Mouse (Mus musculus): ENCODE data around the gene Hnrnpa1. TPM values are rescaled to one million over a fixed set of nuclear protein-coding genes. Genes with fewer than 3 reads are reported as not detected.

Hnrnpa1 gene
- polyA plus RNA-seq, 1 experiment = 1,787 TPM

DNA sequence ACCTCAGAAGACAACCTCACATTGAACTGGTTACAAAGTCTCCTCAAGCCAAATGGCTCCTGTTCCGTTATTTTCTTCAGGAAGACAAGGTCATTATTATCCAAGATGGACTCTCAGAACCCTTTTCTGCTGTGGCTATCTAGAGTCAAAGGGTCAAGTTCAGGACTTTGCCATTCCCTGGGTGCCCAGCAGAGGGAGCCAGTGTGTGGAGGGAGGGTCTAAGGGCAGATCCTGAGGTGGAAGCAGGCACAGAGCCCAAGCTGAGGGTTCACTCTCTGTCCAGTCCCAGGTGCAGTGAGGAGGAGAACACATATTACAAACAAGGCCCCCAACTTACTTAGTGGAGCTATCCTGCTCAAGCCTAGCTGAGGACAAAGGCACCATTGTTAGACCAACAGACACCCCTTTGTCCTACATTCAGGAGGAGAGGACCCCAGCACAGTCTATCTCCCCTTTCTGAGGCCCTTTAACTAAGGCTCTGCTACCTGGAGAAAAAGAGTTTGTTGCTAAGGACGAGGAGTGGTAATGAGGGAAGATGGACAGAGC lies 10.0 kb downstream of the Hnrnpa1 start:
- Histone ChIP-seq H3K27me3 (ENCODE audit: control insufficient read depth, insufficient read depth, low read length, poor library complexity, severe bottlenecking) (no peaks in the 10 kb centered on the region), H3K36me3 (ENCODE audit: control insufficient read depth, insufficient read depth, low read length, poor library complexity, severe bottlenecking) (peaks cover 28% of the 10 kb centered on the region), H3K4me1 (ENCODE audit: control insufficient read depth, insufficient read depth, low read length) (no peaks in the 10 kb centered on the region), H3K9ac (ENCODE audit: low read depth, poor library complexity, severe bottlenecking) (no peak overlapping the region), H3K9me3 (replicated peaks; ENCODE audit: control insufficient read depth, insufficient read depth, low read length, poor library complexity, severe bottlenecking) (no peaks in the 10 kb centered on the region), H3K27ac (ENCODE audit: insufficient read depth, low read length) (no peak overlapping the region), H3K4me3 (ENCODE audit: low read depth, low read length) (no peak overlapping the region)
- no peak for TF ChIP-seq POLR2A (IDR thresholded peaks at IDR 0.05; ENCODE audit: insufficient read depth, low read length)
- no peak for TF ChIP-seq EP300 (IDR thresholded peaks at IDR 0.05; ENCODE audit: insufficient read depth, low read depth, low read length)
- TF ChIP-seq CTCF (IDR thresholded peaks at IDR 0.05; ENCODE audit: low read depth, low read length) = peak; percentile 90

DNA sequence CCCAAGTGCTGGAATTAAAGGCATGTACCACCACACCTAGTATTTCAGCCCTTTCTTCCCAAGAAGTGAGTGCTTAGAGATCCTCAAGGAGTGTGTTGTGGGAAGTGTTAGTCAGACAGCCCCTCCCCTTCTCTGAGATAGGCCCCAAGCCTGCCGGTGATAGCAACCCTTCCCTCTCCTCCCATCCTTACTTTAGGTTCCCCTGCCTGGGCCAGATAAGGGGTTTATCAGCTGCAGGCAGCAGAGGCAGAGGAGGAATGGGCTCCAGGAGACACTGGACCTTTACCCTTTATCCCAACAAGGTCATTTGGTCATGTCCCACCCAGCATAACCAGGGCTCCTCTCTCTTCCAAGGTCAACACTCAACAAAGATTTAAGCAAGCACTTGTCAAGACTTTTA lies 11.4 kb downstream of the Hnrnpa1 start:
- Histone ChIP-seq H3K9me3 (replicated peaks; ENCODE audit: control insufficient read depth, insufficient read depth, low read length, poor library complexity, severe bottlenecking) (no peaks in the 10 kb centered on the region), H3K4me3 (ENCODE audit: low read depth, low read length) (no peak overlapping the region), H3K9ac (ENCODE audit: low read depth, poor library complexity, severe bottlenecking) (no peak overlapping the region), H3K27ac (ENCODE audit: insufficient read depth, low read length) (no peak overlapping the region), H3K36me3 (ENCODE audit: control insufficient read depth, insufficient read depth, low read length, poor library complexity, severe bottlenecking) (peaks cover 14% of the 10 kb centered on the region), H3K4me1 (ENCODE audit: control insufficient read depth, insufficient read depth, low read length) (no peaks in the 10 kb centered on the region), H3K27me3 (ENCODE audit: control insufficient read depth, insufficient read depth, low read length, poor library complexity, severe bottlenecking) (no peaks in the 10 kb centered on the region)
- no peak for TF ChIP-seq EP300 (IDR thresholded peaks at IDR 0.05; ENCODE audit: insufficient read depth, low read depth, low read length)
- TF ChIP-seq CTCF (IDR thresholded peaks at IDR 0.05; ENCODE audit: low read depth, low read length) = no peak
- TF ChIP-seq POLR2A (IDR thresholded peaks at IDR 0.05; ENCODE audit: insufficient read depth, low read length) = no peak

DNA sequence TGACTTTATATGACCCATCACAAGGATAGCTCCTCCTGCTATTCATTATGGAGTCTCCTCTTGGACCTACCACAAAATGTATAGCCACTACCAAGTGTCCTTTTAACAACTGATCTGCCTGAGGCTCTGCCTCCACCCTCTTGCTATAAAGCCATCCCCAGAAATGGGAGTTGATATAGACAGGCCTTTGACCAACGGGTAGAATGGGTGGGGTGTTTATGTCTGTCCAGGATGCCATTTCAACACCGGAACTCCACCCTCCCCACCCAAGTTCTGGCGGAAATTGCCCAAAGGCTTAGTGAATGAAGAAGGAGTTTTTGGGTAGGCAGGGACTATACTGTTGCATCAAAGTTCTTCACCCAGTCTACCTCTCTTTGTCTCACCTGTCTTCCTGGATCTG lies 12.4 kb downstream of the Hnrnpa1 start:
- TF ChIP-seq CTCF (IDR thresholded peaks at IDR 0.05; ENCODE audit: low read depth, low read length) (no peak), EP300 (IDR thresholded peaks at IDR 0.05; ENCODE audit: insufficient read depth, low read depth, low read length) (no peak), POLR2A (IDR thresholded peaks at IDR 0.05; ENCODE audit: insufficient read depth, low read length) (no peak)
- no peak overlapping the region for H3K27ac ChIP-seq (ENCODE audit: insufficient read depth, low read length)
- no peaks in the 10 kb centered on the region for H3K4me1 ChIP-seq (ENCODE audit: control insufficient read depth, insufficient read depth, low read length)
- H3K9me3 ChIP-seq (replicated peaks; ENCODE audit: control insufficient read depth, insufficient read depth, low read length, poor library complexity, severe bottlenecking) = no peaks in the 10 kb centered on the region
- H3K36me3 ChIP-seq (ENCODE audit: control insufficient read depth, insufficient read depth, low read length, poor library complexity, severe bottlenecking) = peaks cover 4% of the 10 kb centered on the region
- no peaks in the 10 kb centered on the region for H3K27me3 ChIP-seq (ENCODE audit: control insufficient read depth, insufficient read depth, low read length, poor library complexity, severe bottlenecking)
- H3K9ac ChIP-seq (ENCODE audit: low read depth, poor library complexity, severe bottlenecking) = no peak overlapping the region
- no peak overlapping the region for H3K4me3 ChIP-seq (ENCODE audit: low read depth, low read length)

DNA sequence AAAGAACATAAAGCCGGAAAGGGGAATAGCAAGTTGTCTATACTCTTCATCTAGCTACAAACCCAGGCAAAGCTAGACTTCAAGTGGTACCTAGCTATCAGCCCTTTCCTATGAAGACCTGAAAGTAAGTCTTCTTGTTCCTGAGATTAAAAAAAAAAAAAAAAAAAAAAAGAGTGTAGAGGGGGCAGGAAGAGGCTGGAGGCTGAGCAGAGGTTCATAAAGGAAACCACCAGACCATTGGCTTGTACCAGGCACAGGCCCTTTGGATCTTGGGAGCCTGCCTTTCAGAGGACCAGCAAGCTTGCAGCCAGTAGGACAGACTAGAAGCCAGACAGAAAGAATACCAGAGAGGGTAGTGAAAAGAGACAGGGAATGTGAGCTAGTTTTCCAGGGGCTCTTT lies 13.1 kb downstream of the Hnrnpa1 start:
- H3K9ac ChIP-seq (ENCODE audit: low read depth, poor library complexity, severe bottlenecking) = no peak overlapping the region
- no peaks in the 10 kb centered on the region for H3K9me3 ChIP-seq (replicated peaks; ENCODE audit: control insufficient read depth, insufficient read depth, low read length, poor library complexity, severe bottlenecking)
- TF ChIP-seq POLR2A (IDR thresholded peaks at IDR 0.05; ENCODE audit: insufficient read depth, low read length) (no peak), EP300 (IDR thresholded peaks at IDR 0.05; ENCODE audit: insufficient read depth, low read depth, low read length) (no peak)

DNA sequence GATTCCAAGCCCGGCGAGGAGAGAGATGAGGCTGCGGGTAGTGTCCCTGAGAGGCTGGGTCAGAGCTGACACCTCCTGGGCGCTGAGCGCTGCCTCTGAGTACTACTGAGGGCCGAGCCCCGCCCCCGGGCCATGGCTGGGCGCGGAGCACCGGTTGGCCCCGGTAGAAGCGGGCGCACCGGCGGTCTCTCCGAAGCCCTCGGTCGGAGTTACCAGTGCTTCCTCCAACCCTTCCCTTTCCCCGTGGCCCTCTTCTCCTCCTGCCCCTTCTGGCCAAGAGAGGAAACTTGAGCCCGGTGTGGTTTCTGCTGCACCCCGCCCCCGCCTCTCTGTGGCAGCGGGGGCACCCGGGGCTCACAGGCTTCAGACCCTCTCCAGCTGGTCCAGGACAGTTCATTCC lies 14.9 kb downstream of the Hnrnpa1 start:
- Histone ChIP-seq H3K27me3 (ENCODE audit: control insufficient read depth, insufficient read depth, low read length, poor library complexity, severe bottlenecking) (no peaks in the 10 kb centered on the region), H3K36me3 (ENCODE audit: control insufficient read depth, insufficient read depth, low read length, poor library complexity, severe bottlenecking) (no peaks in the 10 kb centered on the region), H3K4me1 (ENCODE audit: control insufficient read depth, insufficient read depth, low read length) (no peaks in the 10 kb centered on the region), H3K9ac (ENCODE audit: low read depth, poor library complexity, severe bottlenecking) (peak overlapping the region; percentile 66), H3K9me3 (replicated peaks; ENCODE audit: control insufficient read depth, insufficient read depth, low read length, poor library complexity, severe bottlenecking) (no peaks in the 10 kb centered on the region), H3K4me3 (ENCODE audit: low read depth, low read length) (peak overlapping the region; percentile 34), H3K27ac (ENCODE audit: insufficient read depth, low read length) (no peak overlapping the region)
- TF ChIP-seq CTCF (IDR thresholded peaks at IDR 0.05; ENCODE audit: low read depth, low read length) (no peak), EP300 (IDR thresholded peaks at IDR 0.05; ENCODE audit: insufficient read depth, low read depth, low read length) (no peak), POLR2A (IDR thresholded peaks at IDR 0.05; ENCODE audit: insufficient read depth, low read length) (no peak)

More for the DNA sequence above, 13.1 kb downstream of the Hnrnpa1 start:
- Histone ChIP-seq H3K27ac (ENCODE audit: insufficient read depth, low read length) (no peak overlapping the region), H3K4me1 (ENCODE audit: control insufficient read depth, insufficient read depth, low read length) (no peaks in the 10 kb centered on the region), H3K36me3 (ENCODE audit: control insufficient read depth, insufficient read depth, low read length, poor library complexity, severe bottlenecking) (no peaks in the 10 kb centered on the region), H3K4me3 (ENCODE audit: low read depth, low read length) (no peak overlapping the region), H3K27me3 (ENCODE audit: control insufficient read depth, insufficient read depth, low read length, poor library complexity, severe bottlenecking) (no peaks in the 10 kb centered on the region)

DNA sequence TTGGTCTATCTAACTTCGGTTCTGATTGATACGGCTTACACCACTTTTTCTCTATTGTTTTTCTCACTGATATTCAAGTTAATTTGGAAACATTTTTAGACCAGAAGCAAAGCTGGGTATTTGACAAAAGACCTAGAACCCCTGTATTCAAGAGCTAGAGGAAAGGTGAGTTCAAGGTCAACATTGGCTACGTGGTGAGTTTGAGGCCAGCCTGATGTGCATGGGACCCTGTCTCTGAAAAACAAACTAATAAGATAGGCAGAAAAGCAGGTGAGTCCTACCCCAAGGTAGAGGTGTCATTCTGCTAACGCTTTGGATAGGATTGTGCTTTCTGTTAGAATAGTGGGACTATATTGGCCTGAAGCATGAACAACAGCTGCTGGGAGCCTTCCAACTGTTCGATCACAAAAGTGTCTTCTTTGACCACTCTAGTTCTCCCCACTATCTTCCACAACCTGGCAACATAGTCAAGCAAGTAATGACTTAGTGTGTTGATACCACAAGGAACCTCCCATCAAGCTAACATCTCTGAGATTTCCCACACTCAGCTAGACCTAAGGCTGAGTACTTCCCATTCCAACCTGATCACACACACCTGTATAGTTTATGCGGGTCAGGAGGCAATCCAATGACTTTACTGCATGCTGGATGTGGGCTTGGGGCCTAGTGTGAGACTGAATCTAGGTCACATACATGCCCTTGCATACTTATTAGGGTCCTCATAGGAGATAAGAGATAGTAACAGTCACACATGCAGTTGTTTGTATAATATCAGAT lies 16.2 kb downstream of the Hnrnpa1 start:
- Histone ChIP-seq H3K9me3 (replicated peaks; ENCODE audit: control insufficient read depth, insufficient read depth, low read length, poor library complexity, severe bottlenecking) (no peaks in the 10 kb centered on the region), H3K4me1 (ENCODE audit: control insufficient read depth, insufficient read depth, low read length) (no peaks in the 10 kb centered on the region), H3K9ac (ENCODE audit: low read depth, poor library complexity, severe bottlenecking) (no peak overlapping the region), H3K27ac (ENCODE audit: insufficient read depth, low read length) (no peak overlapping the region), H3K36me3 (ENCODE audit: control insufficient read depth, insufficient read depth, low read length, poor library complexity, severe bottlenecking) (no peaks in the 10 kb centered on the region), H3K4me3 (ENCODE audit: low read depth, low read length) (no peak overlapping the region), H3K27me3 (ENCODE audit: control insufficient read depth, insufficient read depth, low read length, poor library complexity, severe bottlenecking) (no peaks in the 10 kb centered on the region)
- TF ChIP-seq POLR2A (IDR thresholded peaks at IDR 0.05; ENCODE audit: insufficient read depth, low read length) = no peak
- TF ChIP-seq EP300 (IDR thresholded peaks at IDR 0.05; ENCODE audit: insufficient read depth, low read depth, low read length) = no peak
